Mouse (Mus musculus) G1E (cell line): ENCODE measurements around the gene Inhbb. TPM values are rescaled to one million over a fixed set of nuclear protein-coding genes. Genes with fewer than 3 reads are reported as not detected.

Source experiments
- ATAC-seq: 2 replicates; pipeline ENCODE4 v1.8.0; 2016; ENCODE audit warnings: mild to moderate bottlenecking; ENCODE audit not compliant: insufficient number of reproducible peaks, poor library complexity, low FRiP score, severe bottlenecking; ENCODE audit errors: extremely low read depth
- DNase-seq: peaks from one replicate; pipeline ENCODE4 v3.0.0; 2012; ENCODE audit warnings: low spot score
- H3K27me3 ChIP-seq: 2 replicates; pipeline ENCODE4 v1.6.1; 2012; ENCODE audit warnings: mild to moderate bottlenecking, low read length, inconsistent platforms; ENCODE audit not compliant: insufficient read depth
- H3K36me3 ChIP-seq: replicated peaks from 2 replicates; pipeline ENCODE3; 2012; ENCODE audit warnings: mild to moderate bottlenecking, inconsistent platforms
- H3K4me1 ChIP-seq: 2 replicates; pipeline ENCODE4 v1.6.1; 2012; ENCODE audit warnings: low read depth, low read length, inconsistent platforms, mixed read lengths; ENCODE audit not compliant: insufficient read depth
- H3K4me3 ChIP-seq: 2 replicates; pipeline ENCODE4 v1.5.1; 2012; ENCODE audit warnings: low read depth, mild to moderate bottlenecking, inconsistent platforms, low read length, moderate library complexity, mixed read lengths
- H3K9me3 ChIP-seq: replicated peaks from 2 replicates; pipeline ENCODE4 v1.6.1; 2012; ENCODE audit warnings: inconsistent platforms
- CTCF ChIP-seq: IDR thresholded peaks from 2 replicates; pipeline ENCODE4 v1.5.1; 2012; ENCODE audit warnings: low read depth, low read length, inconsistent platforms, mixed read lengths
- GATA1 ChIP-seq: IDR thresholded peaks from 2 replicates; pipeline ENCODE4 v1.6.1; 2012; ENCODE audit warnings: borderline replicate concordance, low read length, inconsistent platforms, mixed read lengths
- GATA2 ChIP-seq: IDR thresholded peaks from 2 replicates; pipeline ENCODE4 v1.6.1; 2012; ENCODE audit warnings: low read depth, low read length, inconsistent platforms, borderline replicate concordance
- POLR2AphosphoS5 ChIP-seq: IDR thresholded peaks from 2 replicates; pipeline ENCODE4 v1.6.1; 2012; ENCODE audit warnings: low read depth, low read length, inconsistent platforms; ENCODE audit not compliant: insufficient replicate concordance
- TAL1 ChIP-seq: conservative IDR thresholded peaks from 2 replicates; pipeline ENCODE4 v1.6.1; 2012; ENCODE audit warnings: low read depth, low read length, inconsistent platforms, mixed read lengths
- polyA plus RNA-seq: library from polyadenylated mRNA; stranded (reverse); fragments of >175 nt; gene quantifications from 2 replicates; pipeline ENCODE4 v1.2.3, GENCODE M21; 2012
- total RNA-seq, 2 experiments: library from RNA; stranded (forward) in 1 of 2; stranded (reverse) in 1 of 2; fragments of 200-1000 nt in 1 of 2; fragments of >200 nt in 1 of 2; fragmentation: Nextera tagmentation in 1 of 2; gene quantifications; 2 replicates each; pipeline ENCODE4 v1.2.3; 2014 to 2017

The Inhbb gene
- total and polyA plus RNA-seq, 3 experiments = 0.05 TPM; not detected in 2

GRCm38 (mm10) chr1:119453731-119454130 is 31.7 kb upstream of the Inhbb start:
- DNase-seq = no peak
- H3K27me3 ChIP-seq = peaks cover 30% of the 10 kb centered on the region

GRCm38 (mm10) chr1:119451417-119451816 is 29.4 kb upstream of the Inhbb start:
- H3K4me3 ChIP-seq = no peak overlapping the region
- no peak for DNase-seq
- no peaks in the 10 kb centered on the region for H3K4me1 ChIP-seq
- H3K27me3 ChIP-seq = peaks cover 25% of the 10 kb centered on the region
- TF ChIP-seq TAL1 = no peak
- no peak for TF ChIP-seq GATA2
- TF ChIP-seq POLR2AphosphoS5 = no peak
- TF ChIP-seq CTCF = no peak
- TF ChIP-seq GATA1 = no peak
- ATAC-seq = no peak
- no peaks in the 10 kb centered on the region for H3K36me3 ChIP-seq
- no peaks in the 10 kb centered on the region for H3K9me3 ChIP-seq

More at GRCm38 (mm10) chr1:119453731-119454130, 31.7 kb upstream of the Inhbb start:
- H3K4me1 ChIP-seq = peaks cover 10% of the 10 kb centered on the region; the same call in 1 of the 2 replicates
- no peak for TF ChIP-seq CTCF
- TF ChIP-seq GATA1 = no peak
- TF ChIP-seq GATA2 = no peak
- no peak for TF ChIP-seq POLR2AphosphoS5
- TF ChIP-seq TAL1 = no peak
- no peak for ATAC-seq
- no peaks in the 10 kb centered on the region for H3K36me3 ChIP-seq
- H3K4me3 ChIP-seq = no peak overlapping the region
- no peaks in the 10 kb centered on the region for H3K9me3 ChIP-seq

GRCm38 (mm10) chr1:119450651-119451345 is 28.8 kb upstream of the Inhbb start:
- Histone ChIP-seq H3K4me1 (no peaks in the 10 kb centered on the region), H3K27me3 (peaks cover 21% of the 10 kb centered on the region; the same call in 1 of the 2 replicates), H3K36me3 (no peaks in the 10 kb centered on the region), H3K4me3 (no peak overlapping the region), H3K9me3 (no peaks in the 10 kb centered on the region)
- ATAC-seq = no peak
- DNase-seq = no peak
- TF ChIP-seq GATA2 (no peak), POLR2AphosphoS5 (no peak), GATA1 (no peak), TAL1 (no peak), CTCF (no peak)

GRCm38 (mm10) chr1:119446753-119447283 is 24.8 kb upstream of the Inhbb start:
- H3K36me3 ChIP-seq = no peaks in the 10 kb centered on the region
- H3K9me3 ChIP-seq = no peaks in the 10 kb centered on the region
- H3K27me3 ChIP-seq = peaks cover 13% of the 10 kb centered on the region; the same call in 1 of the 2 replicates
- H3K4me1 ChIP-seq = no peaks in the 10 kb centered on the region
- DNase-seq (no peak), ATAC-seq (no peak; the same call in 1 of the 2 replicates)
- TF ChIP-seq GATA1 = no peak
- no peak for TF ChIP-seq CTCF
- no peak for TF ChIP-seq POLR2AphosphoS5
- no peak for TF ChIP-seq TAL1
- no peak for TF ChIP-seq GATA2
- no peak overlapping the region for H3K4me3 ChIP-seq

GRCm38 (mm10) chr1:119443591-119444350 is 21.7 kb upstream of the Inhbb start:
- H3K27me3 ChIP-seq = peaks cover 4% of the 10 kb centered on the region; the same call in 1 of the 2 replicates
- H3K9me3 ChIP-seq = no peaks in the 10 kb centered on the region
- no peak overlapping the region for H3K4me3 ChIP-seq
- TF ChIP-seq TAL1 (no peak), GATA1 (no peak), GATA2 (no peak), CTCF (no peak), POLR2AphosphoS5 (no peak)
- no peaks in the 10 kb centered on the region for H3K36me3 ChIP-seq
- ATAC-seq = no peak
- DNase-seq = no peak
- no peaks in the 10 kb centered on the region for H3K4me1 ChIP-seq

GRCm38 (mm10) chr1:119442901-119443300 is 20.9 kb upstream of the Inhbb start:
- DNase-seq = no peak
- no peak for TF ChIP-seq GATA2
- no peak for TF ChIP-seq GATA1
- TF ChIP-seq POLR2AphosphoS5 = no peak
- no peak for TF ChIP-seq CTCF
- no peak for TF ChIP-seq TAL1
- peaks cover 4% of the 10 kb centered on the region; the same call in 1 of the 2 replicates for H3K27me3 ChIP-seq
- ATAC-seq = no peak
- H3K4me1 ChIP-seq = no peaks in the 10 kb centered on the region
- H3K9me3 ChIP-seq = no peaks in the 10 kb centered on the region
- H3K36me3 ChIP-seq = no peaks in the 10 kb centered on the region
- no peak overlapping the region for H3K4me3 ChIP-seq
